Mouse (Mus musculus): Measurements from ENCODE around the gene Arhgdib. TPM values are rescaled to one million over a fixed set of nuclear protein-coding genes. Genes with fewer than 3 reads are reported as not detected.

Gene Arhgdib
- total and polyA plus RNA-seq, 3 experiments = 321 to 1,150 (median 355) TPM

- peaks cover 4 to 8% of the 10 kb centered on the region in 2 experiments; a peak in 2 of 4 replicates for H3K4me1 ChIP-seq (ENCODE audit: control insufficient read depth in 1 of 2, insufficient read depth in 2 of 2)
- H3K9me3 ChIP-seq (replicated peaks; ENCODE audit: low read length) = no peaks in the 10 kb centered on the region
- in situ Hi-C loops (cut with MboI; ENCODE audit: low pct_ligation_motif_present, low pct_unique_long_range_greater_than_20kb, low sequenced_read_pairs) = loop anchor here (5.0 to 25.0 kb wide), 3 partner anchors 129 to 549 kb away; partner anchors contain the start of gene Art4
- no peaks in the 10 kb centered on the region for H3K27me3 ChIP-seq (replicated peaks)
- H3K9ac ChIP-seq (ENCODE audit: insufficient read depth, low read depth) = no peak overlapping the region
- H3K79me2 ChIP-seq (replicated peaks; ENCODE audit: control insufficient read depth, extremely low read depth, insufficient read depth, poor library complexity, severe bottlenecking) = no peaks in the 10 kb centered on the region
- dilution Hi-C loops (cut with MboI; ENCODE audit: extremely low pct_ligation_motif_present, extremely low pct_unique_long_range_greater_than_20kb, low sequenced_read_pairs) = loop anchor here (25.0 kb wide), 1 partner anchor 124 kb away; the partner anchor contains the start of gene Art4
- no peak overlapping the region for H3K27ac ChIP-seq (ENCODE audit: insufficient read depth, low read depth)
- no peak for DNase-seq (ENCODE audit: extremely low read depth)
- no peak overlapping the region for H3K4me2 ChIP-seq (ENCODE audit: insufficient read depth, low read depth, poor library complexity, severe bottlenecking)
- TF ChIP-seq ZKSCAN1 (IDR thresholded peaks at IDR 0.05; ENCODE audit: borderline replicate concordance, low read depth, low read length) = no peak
- no peak for TF ChIP-seq GABPA (IDR thresholded peaks at IDR 0.05; ENCODE audit: insufficient replicate concordance, low read depth, low read length)
- no peak for TF ChIP-seq IRF4 (IDR thresholded peaks at IDR 0.05; ENCODE audit: low read depth, low read length)
- TF ChIP-seq PAX5 (IDR thresholded peaks at IDR 0.05; ENCODE audit: low read length) = no peak
- no peak for TF ChIP-seq MAFK (IDR thresholded peaks at IDR 0.05; ENCODE audit: insufficient replicate concordance, low read length)
- no peak overlapping the region for H3K4me3 ChIP-seq (replicated peaks in 1 of 3; ENCODE audit: low read depth in 2 of 3, low read length in 2 of 3, poor library complexity in 1 of 3)
- H3K36me3 ChIP-seq (replicated peaks in 1 of 2; ENCODE audit: control insufficient read depth in 1 of 2, insufficient read depth in 1 of 2, low read length in 1 of 2) = no peaks in the 10 kb centered on the region
These were observed 44.3 kb upstream of the Arhgdib start for GRCm38 (mm10) chr6:136986019-136986418.

- H3K79me2 ChIP-seq (replicated peaks; ENCODE audit: control insufficient read depth, extremely low read depth, insufficient read depth, poor library complexity, severe bottlenecking) = no peaks in the 10 kb centered on the region
- H3K36me3 ChIP-seq (replicated peaks in 1 of 2; ENCODE audit: control insufficient read depth in 1 of 2, insufficient read depth in 1 of 2, low read length in 1 of 2) = no peaks in the 10 kb centered on the region
- dilution Hi-C loops (cut with MboI; ENCODE audit: extremely low pct_ligation_motif_present, extremely low pct_unique_long_range_greater_than_20kb, low sequenced_read_pairs) (loop anchor here (25.0 kb wide), 1 partner anchor 121 kb away; the partner anchor contains the start of gene Art4), in situ Hi-C loops (cut with MboI; ENCODE audit: low pct_ligation_motif_present, low pct_unique_long_range_greater_than_20kb, low sequenced_read_pairs) (loop anchor here (10.0 to 25.0 kb wide), 2 partner anchors 358 to 546 kb away; no protein-coding TSS in a partner anchor)
- TF ChIP-seq HCFC1 (IDR thresholded peaks at IDR 0.05; ENCODE audit: low read depth, low read length) = peak; percentile 42
- TF ChIP-seq MYC (IDR thresholded peaks at IDR 0.05; ENCODE audit: low read depth, low read length) = no peak
- no peak overlapping the region for H3K4me3 ChIP-seq (replicated peaks in 1 of 3; ENCODE audit: low read depth in 2 of 3, low read length in 2 of 3, poor library complexity in 1 of 3)
- no peak overlapping the region for H3K4me2 ChIP-seq (ENCODE audit: insufficient read depth, low read depth, poor library complexity, severe bottlenecking)
- no peaks in the 10 kb centered on the region for H3K27me3 ChIP-seq (replicated peaks)
- H3K27ac ChIP-seq (ENCODE audit: insufficient read depth, low read depth) = no peak overlapping the region
- no peak for DNase-seq (ENCODE audit: extremely low read depth)
- H3K9ac ChIP-seq (ENCODE audit: insufficient read depth, low read depth) = no peak overlapping the region
- H3K4me1 ChIP-seq (ENCODE audit: control insufficient read depth in 1 of 2, insufficient read depth in 2 of 2) = peaks cover 9 to 28% of the 10 kb centered on the region in 2 experiments; a peak in 3 of 4 replicates
- H3K9me3 ChIP-seq (replicated peaks; ENCODE audit: low read length) = no peaks in the 10 kb centered on the region
These were observed 41.5 kb upstream of the Arhgdib start for GRCm38 (mm10) chr6:136983201-136983600.

GRCm38 (mm10) chr6:136982581-136982980 lies 40.9 kb upstream of the Arhgdib start:
- Histone ChIP-seq H3K79me2 (replicated peaks; ENCODE audit: control insufficient read depth, extremely low read depth, insufficient read depth, poor library complexity, severe bottlenecking) (no peaks in the 10 kb centered on the region), H3K9me3 (replicated peaks; ENCODE audit: low read length) (no peaks in the 10 kb centered on the region), H3K4me1 (ENCODE audit: control insufficient read depth in 1 of 2, insufficient read depth in 2 of 2) (peaks cover 9 to 28% of the 10 kb centered on the region in 2 experiments; a peak in 3 of 4 replicates), H3K27ac (ENCODE audit: insufficient read depth, low read depth) (no peak overlapping the region), H3K4me2 (ENCODE audit: insufficient read depth, low read depth, poor library complexity, severe bottlenecking) (no peak overlapping the region), H3K9ac (ENCODE audit: insufficient read depth, low read depth) (no peak overlapping the region), H3K36me3 (replicated peaks in 1 of 2; ENCODE audit: control insufficient read depth in 1 of 2, insufficient read depth in 1 of 2, low read length in 1 of 2) (no peaks in the 10 kb centered on the region), H3K27me3 (replicated peaks) (no peaks in the 10 kb centered on the region), H3K4me3 (replicated peaks in 1 of 3; ENCODE audit: low read depth in 2 of 3, low read length in 2 of 3, poor library complexity in 1 of 3) (no peak overlapping the region)
- TF ChIP-seq PAX5 (IDR thresholded peaks at IDR 0.05; ENCODE audit: low read length) (no peak), POLR2AphosphoS2 (IDR thresholded peaks at IDR 0.05; ENCODE audit: low read depth, low read length) (no peak), NRF1 (IDR thresholded peaks at IDR 0.05; ENCODE audit: low read depth, low read length) (no peak), ELF1 (IDR thresholded peaks at IDR 0.05; ENCODE audit: low read depth, low read length) (no peak), HCFC1 (IDR thresholded peaks at IDR 0.05; ENCODE audit: low read depth, low read length) (no peak), MAZ (IDR thresholded peaks at IDR 0.05; ENCODE audit: low read depth, low read length) (no peak), ZC3H11A (IDR thresholded peaks at IDR 0.05; ENCODE audit: low read depth, low read length) (no peak)
- dilution Hi-C loops (cut with MboI; ENCODE audit: extremely low pct_ligation_motif_present, extremely low pct_unique_long_range_greater_than_20kb, low sequenced_read_pairs) (loop anchor here (25.0 kb wide), 1 partner anchor 120 kb away; the partner anchor contains the start of gene Art4), in situ Hi-C loops (cut with MboI; ENCODE audit: low pct_ligation_motif_present, low pct_unique_long_range_greater_than_20kb, low sequenced_read_pairs) (loop anchor here (10.0 to 25.0 kb wide), 2 partner anchors 358 to 545 kb away; no protein-coding TSS in a partner anchor)
- no peak for DNase-seq (ENCODE audit: extremely low read depth)
